Mouse (Mus musculus) neutrophil, adult 83 days (primary cell): ENCODE measurements around the gene Tmem123. TPM values are rescaled to one million over a fixed set of nuclear protein-coding genes. Genes with fewer than 3 reads are reported as not detected.

Source experiments
- total RNA-seq, 2 experiments: library from RNA; stranded (reverse); gene quantifications; one replicate each; pipeline ENCODE4 v1.2.4; 2023

The Tmem123 gene
- total RNA-seq = 10 to 100 TPM; 47.1 to 54.0 TPM

DNA sequence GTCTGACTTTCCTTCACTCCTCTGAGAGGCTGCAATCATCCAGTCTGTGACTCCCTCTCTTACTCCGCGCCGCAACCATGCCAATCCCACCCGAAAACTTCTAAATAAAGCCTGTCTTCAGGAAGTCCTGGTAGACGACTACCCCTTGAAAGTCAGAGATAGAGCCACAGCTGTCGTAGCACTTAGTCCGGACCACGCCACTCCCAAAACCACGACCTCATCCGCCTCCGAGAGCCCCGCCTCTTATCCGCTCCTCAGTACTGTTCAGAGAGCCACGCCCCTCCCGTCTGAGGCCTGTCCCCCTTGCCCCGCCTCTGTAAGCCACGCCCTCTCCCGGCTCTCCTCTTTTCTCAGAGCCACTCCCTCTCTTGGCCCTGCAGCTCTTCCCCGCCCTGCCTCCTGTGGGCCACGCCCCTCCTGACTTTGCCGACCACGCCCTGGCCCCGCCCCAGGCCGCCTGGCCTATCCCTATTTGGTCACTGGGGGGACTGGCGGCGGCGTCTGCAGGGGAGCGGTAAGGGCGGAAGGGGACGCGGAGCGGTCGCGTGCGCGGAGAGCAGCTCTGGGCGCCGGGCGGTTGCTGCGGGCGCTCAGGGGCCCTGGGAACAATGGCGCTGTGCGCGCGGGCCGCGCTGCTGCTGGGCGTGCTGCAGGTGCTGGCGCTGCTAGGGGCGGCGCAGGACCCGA, at the start of gene Tmem123:
Tmem123 (plus strand) TSS at position 428 of the 687 bp plus-strand sequence.

DNA sequence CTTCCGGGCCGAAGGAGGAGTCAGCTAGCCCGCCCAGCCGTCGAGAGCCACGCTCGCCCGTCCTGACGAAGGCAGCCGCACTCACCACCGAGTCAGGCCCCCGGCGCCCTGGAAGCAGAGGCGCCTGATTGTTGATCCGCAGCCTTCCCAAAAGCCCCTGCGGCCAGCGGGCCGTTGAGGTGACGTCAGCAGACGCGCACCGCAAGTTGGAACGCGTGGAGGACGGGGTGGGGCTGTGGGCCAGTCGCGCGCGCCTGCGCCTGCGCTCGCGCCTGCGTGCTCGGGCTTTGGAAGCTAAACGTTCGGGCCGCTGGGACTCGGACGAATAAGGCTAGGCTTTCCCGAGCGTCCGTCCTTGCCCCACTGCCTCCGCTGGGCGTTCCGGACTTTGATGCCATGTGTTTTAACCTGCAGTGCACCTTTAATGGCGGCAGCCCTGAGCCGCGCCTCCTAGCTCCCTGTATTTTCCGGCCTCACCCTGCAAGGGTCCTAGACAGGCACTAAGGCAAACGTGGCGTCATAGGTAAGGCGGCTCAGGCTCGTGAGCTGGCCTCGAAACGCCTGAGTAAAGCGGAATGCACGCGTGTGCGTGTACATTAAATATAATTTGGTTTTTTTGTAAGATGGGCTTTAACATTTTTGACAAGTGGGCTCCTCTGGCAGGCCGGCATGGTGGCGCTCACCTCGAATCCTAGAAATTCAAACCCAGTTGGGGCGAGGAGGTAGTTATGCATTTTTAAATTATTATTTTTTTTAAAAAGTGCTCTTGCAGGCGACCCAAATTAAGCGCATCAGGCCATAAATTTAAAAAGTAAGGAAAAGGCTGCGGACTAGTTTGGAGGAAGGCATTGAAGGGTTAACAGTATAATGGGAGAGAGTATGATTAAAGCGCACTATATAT, 73.3 kb downstream of the Tmem123 start, which contains the start of gene Birc2:
Birc2 (minus strand) TSS at position 160 of the 901 bp plus-strand sequence.

Other genes starting within 250 kb of the Tmem123 start
- 1,000 to 10,000 TPM; 1,129 to 1,213 TPM for gene Mmp8, start 205.6 kb upstream of the Tmem123 start, total RNA-seq
- 1 to 10 TPM; 4.3 to 4.6 TPM for gene Mmp27, start 192.6 kb upstream of the Tmem123 start, total RNA-seq
- gene Mmp20, start 135.8 kb upstream of the Tmem123 start, total RNA-seq = not detected
- not detected for gene Mmp7, start 72.0 kb upstream of the Tmem123 start, total RNA-seq
- 10 to 100 TPM; 36.9 to 37.3 TPM for gene Birc2, start 73.0 kb downstream of the Tmem123 start, total RNA-seq
- 100 to 1,000 TPM; 104 to 119 TPM for gene Birc3, start 109.1 kb downstream of the Tmem123 start, total RNA-seq
- under 1 TPM; 0.28 to 0.60 TPM for gene Yap1, start 240.6 kb downstream of the Tmem123 start, total RNA-seq